Mouse (Mus musculus) heart, embryonic 14.5 days (tissue): ENCODE measurements around the gene 4933424G06Rik. TPM values are rescaled to one million over a fixed set of nuclear protein-coding genes. Genes with fewer than 3 reads are reported as not detected.
A peak's percentile ranks its signal among the peaks of the same experiment; 100 is the strongest.

ENCODE experiments used
- ATAC-seq: fragments of 200-750 bp; cut with Nextera tagmentation; 2 replicates; pipeline ENCODE4 v1.8.0; 2017; ENCODE audit warnings: low read depth, moderate TSS enrichment; ENCODE audit not compliant: insufficient number of reproducible peaks, insufficient read depth, low FRiP score
- H3K27ac ChIP-seq, 2 experiments: fragments of 200-500 bp in 1 of 2; fragments of 300-500 bp in 1 of 2; sonication (generic) in 1 of 2; replicated peaks in 1 of 2; 2 replicates each; pipeline ENCODE4 v1.5.1; 2012 to 2014; ENCODE audit warnings: low read depth in 2 of 2, low read length in 2 of 2, control low read depth in 1 of 2, mild to moderate bottlenecking in 1 of 2, mixed read lengths in 1 of 2; ENCODE audit not compliant: control insufficient read depth in 1 of 2, insufficient read depth in 1 of 2
- H3K27me3 ChIP-seq: fragments of 300-500 bp; sonication (generic); 2 replicates; pipeline ENCODE4 v1.6.1; 2014; ENCODE audit warnings: mild to moderate bottlenecking, low read length, control low read depth; ENCODE audit not compliant: control insufficient read depth, insufficient read depth
- H3K36me3 ChIP-seq: fragments of 300-500 bp; sonication (generic); 2 replicates; pipeline ENCODE4 v1.6.1; 2014; ENCODE audit warnings: mild to moderate bottlenecking, control low read depth, low read length, mixed read lengths; ENCODE audit not compliant: control insufficient read depth, insufficient read depth
- H3K4me1 ChIP-seq, 2 experiments: fragments of 200-500 bp in 1 of 2; fragments of 300-500 bp in 1 of 2; sonication (generic) in 1 of 2; 2 replicates each; pipeline ENCODE4 v1.6.1; 2012 to 2014; ENCODE audit warnings: low read length in 2 of 2, control low read depth in 1 of 2, mixed read lengths in 1 of 2; ENCODE audit not compliant: control insufficient read depth in 2 of 2, insufficient read depth in 2 of 2
- H3K4me2 ChIP-seq: fragments of 300-500 bp; sonication (generic); 2 replicates; pipeline ENCODE4 v1.6.1; 2014; ENCODE audit warnings: mild to moderate bottlenecking, low read length
- H3K4me3 ChIP-seq, 2 experiments: fragments of 200-500 bp in 1 of 2; fragments of 300-500 bp in 1 of 2; sonication (generic) in 1 of 2; 2 replicates each; pipeline ENCODE4 v1.5.1; 2012 to 2014; ENCODE audit warnings: low read length in 2 of 2, mild to moderate bottlenecking in 2 of 2, control low read depth in 1 of 2, low read depth in 1 of 2, moderate library complexity in 1 of 2; ENCODE audit not compliant: control insufficient read depth in 1 of 2, insufficient read depth in 1 of 2
- H3K9ac ChIP-seq: fragments of 300-500 bp; sonication (generic); 2 replicates; pipeline ENCODE4 v1.6.1; 2014; ENCODE audit warnings: mild to moderate bottlenecking, low read length
- H3K9me3 ChIP-seq: fragments of 300-500 bp; sonication (generic); 2 replicates; pipeline ENCODE4 v1.6.1; 2016; ENCODE audit warnings: low read length, control low read depth; ENCODE audit not compliant: control insufficient read depth
- WGBS: fragments of 180-500 bp; shearing (Covaris S2); extraction: QIAGEN DNeasy Blood & Tissue Kit; methylation state at CpG from one replicate; pipeline ENCODE4 v1.1.7; 2014; 5-methylcytosine and 5-hydroxymethylcytosine counted together
- polyA plus RNA-seq: library from polyadenylated mRNA; unstranded; fragments of >200 nt; fragmentation: Nextera tagmentation; extraction: Ambion mirVana; gene quantifications from 2 replicates; pipeline ENCODE4 v1.2.1, GENCODE M21; 2014

The 4933424G06Rik gene
- polyA plus RNA-seq, 1 experiment from 2014 or later, result 0.18 TPM

DNA sequence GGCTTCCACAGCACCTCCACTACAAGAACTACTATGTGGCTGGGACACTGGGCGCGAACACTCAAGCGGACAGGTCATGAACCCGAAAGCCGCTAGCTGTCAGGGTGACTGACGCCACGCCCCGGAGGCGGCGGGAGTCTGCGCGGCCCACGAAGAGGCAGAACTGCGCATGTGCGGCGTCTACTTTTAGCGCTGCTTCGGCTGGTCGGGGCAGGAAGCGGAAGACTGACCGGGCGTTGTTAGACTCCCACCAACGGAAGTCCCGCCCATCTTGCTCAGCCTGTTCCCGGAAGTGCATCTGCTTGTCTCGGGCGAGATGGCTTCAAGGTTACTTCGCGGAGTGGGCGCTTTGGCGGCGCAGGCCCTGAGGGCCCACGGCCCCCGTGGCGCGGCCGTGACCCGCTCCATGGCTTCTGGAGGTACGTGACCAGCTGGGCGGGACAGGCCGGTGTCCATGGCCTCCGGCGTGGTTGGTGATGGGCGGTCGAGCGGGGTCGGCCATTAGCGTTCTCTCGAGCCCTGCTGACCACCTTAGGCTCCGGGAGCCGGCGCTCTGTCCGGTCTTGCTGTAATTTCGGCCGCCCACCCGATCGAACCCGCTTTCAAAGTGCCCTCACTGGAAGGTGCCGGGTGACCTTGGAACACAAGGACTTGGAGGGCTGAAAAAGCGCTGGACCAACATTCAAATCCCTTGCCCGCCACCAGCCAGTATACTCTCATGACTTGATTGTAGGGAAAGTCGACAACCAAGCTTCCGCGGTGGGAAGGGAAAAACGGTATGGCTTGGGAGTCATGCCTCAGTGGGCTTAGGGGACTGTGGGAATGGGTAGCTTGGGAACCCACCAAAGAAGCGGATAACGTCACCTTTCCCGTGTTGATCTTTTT lies 18.4 kb upstream of the 4933424G06Rik start, which contains the start of gene Cox5b:
Cox5b (plus strand) TSS at position 179 of the 885 bp plus-strand sequence.
- Histone ChIP-seq H3K4me2 (peak within 1 kb of the TSS; percentile 88), H3K9ac (peak within 1 kb of the TSS; percentile 91), H3K4me3 (peak within 1 kb of the TSS; percentile 71 to 79), H3K27me3 (no peaks in the 10 kb centered on the region), H3K27ac (peak within 1 kb of the TSS; percentile 73 to 76), H3K36me3 (peaks cover 30% of the 10 kb centered on the region), H3K4me1 (peaks cover 3 to 9% of the 10 kb centered on the region in 2 experiments; a peak in 2 of 4 replicates), H3K9me3 (no peaks in the 10 kb centered on the region)
- under 1% methylated on average over 64 of the region's 68 CpGs for WGBS
- peak; percentile 94 for ATAC-seq

DNA sequence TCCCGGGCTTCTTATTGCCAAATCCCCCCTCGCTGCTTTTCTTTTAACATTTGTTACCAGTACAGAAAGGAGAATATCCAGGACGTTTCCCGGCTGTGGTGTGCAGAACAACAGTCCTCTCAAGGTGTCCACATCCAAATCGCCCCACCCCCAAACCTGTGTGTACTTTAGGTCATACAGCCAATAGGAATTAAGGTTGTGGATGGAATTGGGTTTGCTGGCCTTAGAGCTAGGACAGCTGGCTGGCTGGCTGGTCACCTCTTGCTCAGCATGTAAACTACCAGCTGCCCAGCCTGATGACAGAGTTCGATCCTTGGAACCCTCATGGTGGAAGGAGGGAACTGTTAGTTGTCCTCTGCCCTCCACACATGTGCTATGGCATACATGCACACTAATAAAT lies 15.1 kb upstream of the 4933424G06Rik start:
- Histone ChIP-seq H3K4me3 (no peak overlapping the region), H3K27me3 (no peaks in the 10 kb centered on the region), H3K9me3 (no peaks in the 10 kb centered on the region), H3K4me2 (no peak overlapping the region), H3K27ac (no peak overlapping the region), H3K9ac (no peak overlapping the region), H3K4me1 (peaks cover 3 to 9% of the 10 kb centered on the region in 2 experiments; a peak in 2 of 4 replicates), H3K36me3 (peaks cover 45% of the 10 kb centered on the region)
- no peak for ATAC-seq
- WGBS, result 84% methylated on average over 6 of the region's 6 CpGs

DNA sequence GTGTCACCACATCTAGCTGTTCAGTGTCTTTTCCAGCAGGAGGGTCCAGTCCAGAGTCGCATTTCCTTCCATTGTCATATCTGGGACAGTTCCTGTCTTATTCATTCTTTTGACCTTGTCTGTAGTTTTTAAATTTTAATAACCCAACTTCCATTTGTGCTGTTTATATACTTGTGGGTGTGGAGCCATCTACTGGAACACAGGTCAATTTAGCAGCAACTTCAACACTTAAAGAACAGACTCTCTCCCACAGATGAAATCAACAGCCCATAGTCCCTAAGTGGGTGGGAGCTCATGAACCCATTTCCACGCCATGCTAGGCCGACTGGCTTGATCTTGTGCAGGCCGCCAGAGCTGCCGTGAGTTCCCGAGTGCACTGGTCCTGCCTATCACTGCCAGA lies 13.5 kb upstream of the 4933424G06Rik start:
- WGBS, result 36% methylated on average over 6 of the region's 6 CpGs
- no peak overlapping the region for H3K4me3 ChIP-seq

DNA sequence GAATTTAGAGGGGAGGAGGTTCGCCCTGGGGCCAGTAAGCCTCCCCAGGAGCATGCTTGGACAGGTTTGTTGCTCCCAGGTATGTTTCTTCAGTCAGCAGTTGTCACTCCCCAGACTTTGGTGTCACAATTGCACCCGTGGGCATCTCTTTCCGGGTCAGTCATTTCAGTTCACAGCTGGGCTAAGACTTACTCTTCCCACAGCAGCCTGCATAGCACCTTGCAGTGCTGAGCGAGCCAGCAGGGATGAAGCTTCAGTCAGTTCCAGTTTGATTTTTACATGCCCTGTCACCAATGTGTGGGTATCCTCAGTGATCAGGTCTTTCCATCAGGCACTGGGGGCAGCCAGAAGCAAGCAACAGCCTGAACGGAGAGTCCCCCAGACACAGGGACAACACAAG lies 12.9 kb upstream of the 4933424G06Rik start:
- no peak overlapping the region for H3K4me2 ChIP-seq
- no peak overlapping the region for H3K27ac ChIP-seq
- 68% methylated on average over 5 of the region's 5 CpGs for WGBS
- H3K36me3 ChIP-seq, result peaks cover 67% of the 10 kb centered on the region
- no peaks in the 10 kb centered on the region for H3K27me3 ChIP-seq
- peaks cover 0 to 9% of the 10 kb centered on the region in 2 experiments; a peak in 2 of 4 replicates for H3K4me1 ChIP-seq
- H3K4me3 ChIP-seq, result no peak overlapping the region
- H3K9ac ChIP-seq, result no peak overlapping the region
- ATAC-seq, result no peak
- no peaks in the 10 kb centered on the region for H3K9me3 ChIP-seq

More for the DNA sequence above, 13.5 kb upstream of the 4933424G06Rik start:
- Histone ChIP-seq H3K9ac (no peak overlapping the region), H3K4me1 (peaks cover 0 to 9% of the 10 kb centered on the region in 2 experiments; a peak in 2 of 4 replicates), H3K36me3 (peaks cover 61% of the 10 kb centered on the region), H3K27ac (no peak overlapping the region), H3K9me3 (no peaks in the 10 kb centered on the region), H3K4me2 (no peak overlapping the region), H3K27me3 (no peaks in the 10 kb centered on the region)
- no peak for ATAC-seq

DNA sequence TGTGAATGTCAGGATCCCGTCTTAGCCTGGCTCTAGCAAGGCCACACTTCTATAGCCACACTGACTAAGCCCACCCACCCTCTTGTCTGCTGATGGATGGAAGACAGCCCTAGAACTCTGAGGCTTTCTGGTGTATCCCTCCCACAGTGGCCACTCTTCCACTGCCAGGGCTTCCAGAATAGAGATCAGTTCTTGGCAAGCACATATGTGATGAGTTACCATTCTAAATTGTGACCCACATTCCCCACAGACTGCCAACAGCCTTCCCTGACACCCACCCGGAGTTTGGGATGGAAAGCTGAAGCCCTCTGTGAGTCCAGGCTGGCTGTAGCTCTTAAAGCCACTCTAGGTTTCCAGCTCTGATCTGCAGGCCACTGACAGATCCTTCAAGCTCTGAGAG lies 2.8 kb upstream of the 4933424G06Rik start:
- no peak for ATAC-seq
- no peak overlapping the region for H3K4me3 ChIP-seq
- H3K4me1 ChIP-seq, result peaks cover 4 to 22% of the 10 kb centered on the region in 2 experiments
- H3K27me3 ChIP-seq, result no peaks in the 10 kb centered on the region
- peaks cover 54% of the 10 kb centered on the region for H3K36me3 ChIP-seq
- H3K4me2 ChIP-seq, result no peak overlapping the region
- no peak overlapping the region for H3K9ac ChIP-seq
- no peaks in the 10 kb centered on the region for H3K9me3 ChIP-seq
- no peak overlapping the region for H3K27ac ChIP-seq
- WGBS, result 59% methylated on average over 2 of the region's 2 CpGs

DNA sequence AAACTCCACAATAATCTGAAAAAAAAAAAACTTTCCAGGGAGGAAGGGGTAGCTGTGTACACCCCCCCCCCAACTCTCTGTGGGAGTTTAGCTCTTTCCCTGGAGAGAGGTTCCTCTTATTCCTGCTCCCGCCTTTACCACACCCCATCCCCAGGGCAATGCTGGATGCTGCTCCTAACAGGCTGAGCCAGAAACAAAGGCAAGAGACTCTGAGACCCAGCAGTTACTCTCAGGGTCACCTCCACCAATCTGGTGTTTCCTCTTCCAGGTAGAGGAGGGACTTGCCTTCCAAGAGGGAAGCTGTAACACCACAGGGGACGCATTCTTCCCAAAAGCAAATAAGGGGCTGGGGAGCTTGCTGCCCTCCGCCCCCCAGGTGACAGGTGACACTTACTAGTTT lies 2.2 kb upstream of the 4933424G06Rik start:
- H3K4me2 ChIP-seq, result no peak overlapping the region
- no peaks in the 10 kb centered on the region for H3K27me3 ChIP-seq
- peaks cover 4 to 22% of the 10 kb centered on the region in 2 experiments for H3K4me1 ChIP-seq
- H3K4me3 ChIP-seq, result no peak overlapping the region
- peak overlapping the region; percentile 91; the same call in 1 of the 2 replicates for H3K9ac ChIP-seq
- WGBS, result 81% methylated on average over 3 of the region's 3 CpGs
- no peak for ATAC-seq
- peaks cover 48% of the 10 kb centered on the region for H3K36me3 ChIP-seq
- no peak overlapping the region for H3K27ac ChIP-seq
- no peaks in the 10 kb centered on the region for H3K9me3 ChIP-seq

DNA sequence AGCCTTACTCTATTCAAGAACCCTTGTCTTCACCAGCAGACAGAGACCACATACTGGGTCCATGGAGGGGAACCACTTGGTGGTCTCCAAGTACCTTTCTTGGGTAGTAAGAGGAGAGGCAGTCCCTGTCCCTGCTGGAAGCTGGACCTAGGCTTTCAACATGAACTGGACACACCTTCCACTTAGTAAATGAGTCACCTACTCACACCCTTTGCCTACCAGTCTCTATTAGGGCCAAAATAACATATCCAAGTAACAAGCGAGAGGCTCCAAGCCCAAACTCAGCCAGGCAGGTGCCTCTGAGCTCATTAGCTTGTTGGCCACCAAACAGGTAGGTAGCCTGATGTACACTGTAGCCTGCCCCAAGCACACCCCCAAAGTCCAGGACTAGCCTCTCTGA lies 1.3 kb upstream of the 4933424G06Rik start:
- peaks cover 4 to 22% of the 10 kb centered on the region in 2 experiments for H3K4me1 ChIP-seq
- peak overlapping the region; percentile 91 for H3K9ac ChIP-seq
- H3K27me3 ChIP-seq, result no peaks in the 10 kb centered on the region
- H3K4me2 ChIP-seq, result peak overlapping the region; percentile 85
- H3K27ac ChIP-seq, result peak overlapping the region in 1 of 2 experiments; percentile 85; a peak in 2 of 4 replicates
- 0 out of 2 replicates have a peak, but pooled peaks cover under 1% of the 10 kb centered on the region for H3K9me3 ChIP-seq
- 80% methylated on average over 1 of the region's 1 CpGs for WGBS
- peaks cover 40% of the 10 kb centered on the region for H3K36me3 ChIP-seq
- no peak for ATAC-seq
- peak overlapping the region; percentile 91 to 93 for H3K4me3 ChIP-seq
